Mouse (Mus musculus) lung, postnatal 0 days (tissue): ENCODE data around the gene 4930432M17Rik. TPM values are rescaled to one million over a fixed set of nuclear protein-coding genes. Genes with fewer than 3 reads are reported as not detected.
A peak's percentile ranks its signal among the peaks of the same experiment; 100 is the strongest.

ENCODE experiments used
- ATAC-seq: fragments of 200-750 bp; cut with Nextera tagmentation; 2 replicates; pipeline ENCODE4 v1.8.0; 2017; ENCODE audit warnings: moderate library complexity
- DNase-seq: peaks from one replicate; pipeline ENCODE4 v3.0.0-alpha.2; 2016; ENCODE audit warnings: low spot score
- H3K27ac ChIP-seq: fragments of 300-500 bp; sonication (generic); 2 replicates; pipeline ENCODE4 v1.5.1; 2014; ENCODE audit warnings: antibody characterized with exemption, mild to moderate bottlenecking, low read length, mixed read lengths
- H3K27me3 ChIP-seq: fragments of 300-500 bp; sonication (generic); replicated peaks from 2 replicates; pipeline ENCODE4 v1.6.1; 2014; ENCODE audit warnings: low read length, mixed read lengths; ENCODE audit not compliant: insufficient read depth
- H3K36me3 ChIP-seq: fragments of 300-500 bp; sonication (generic); 2 replicates; pipeline ENCODE4 v1.6.1; 2014; ENCODE audit warnings: low read length, mixed read lengths; ENCODE audit not compliant: insufficient read depth
- H3K4me1 ChIP-seq: fragments of 300-500 bp; sonication (generic); 2 replicates; pipeline ENCODE4 v1.6.1; 2014; ENCODE audit warnings: antibody characterized with exemption, low read depth, low read length, mixed read lengths; ENCODE audit not compliant: insufficient read depth
- H3K4me2 ChIP-seq: fragments of 300-500 bp; sonication (generic); replicated peaks from 2 replicates; pipeline ENCODE4 v1.6.1; 2014; ENCODE audit warnings: low read depth, mild to moderate bottlenecking, low read length, moderate library complexity, mixed read lengths
- H3K4me3 ChIP-seq: fragments of 300-500 bp; sonication (generic); 2 replicates; pipeline ENCODE4 v1.5.1; 2014; ENCODE audit warnings: low read depth, low read length
- H3K9ac ChIP-seq: fragments of 300-500 bp; sonication (generic); replicated peaks from 2 replicates; pipeline ENCODE4 v1.6.1; 2014; ENCODE audit warnings: low read depth, mild to moderate bottlenecking
- H3K9me3 ChIP-seq: fragments of 300-500 bp; sonication (generic); 2 replicates; pipeline ENCODE4 v1.6.1; 2016; ENCODE audit warnings: low read length, mixed read lengths
- CTCF ChIP-seq: IDR thresholded peaks from 2 replicates; pipeline ENCODE4 v1.5.1; 2016; ENCODE audit warnings: antibody characterized with exemption, mild to moderate bottlenecking
- EP300 ChIP-seq: IDR thresholded peaks from 2 replicates; pipeline ENCODE4 v1.6.1; 2016; ENCODE audit warnings: antibody characterized with exemption, mild to moderate bottlenecking, control low read depth
- WGBS: fragments of 180-500 bp; shearing (Covaris S2); extraction: QIAGEN DNeasy Blood & Tissue Kit; methylation state at CpG from one replicate; pipeline ENCODE4 v1.1.7; 2014; 5-methylcytosine and 5-hydroxymethylcytosine counted together
- polyA plus RNA-seq: library from polyadenylated mRNA; unstranded; fragments of >200 nt; fragmentation: Nextera tagmentation; extraction: Ambion mirVana; gene quantifications from 2 replicates; pipeline ENCODE4 v1.2.1, GENCODE M21; 2015

4930432M17Rik gene
- polyA plus RNA-seq, 1 experiment from 2014 or later: not detected

GRCm38 (mm10) chr3:121689029-121689428, 18.5 kb downstream of the 4930432M17Rik start:
- no peaks in the 10 kb centered on the region for H3K36me3 ChIP-seq
- H3K27me3 ChIP-seq: no peaks in the 10 kb centered on the region
- H3K4me2 ChIP-seq: no peak overlapping the region
- no peaks in the 10 kb centered on the region for H3K4me1 ChIP-seq
- no peak overlapping the region for H3K4me3 ChIP-seq
- TF ChIP-seq CTCF: no peak
- no peak for TF ChIP-seq EP300
- no peak overlapping the region for H3K9ac ChIP-seq
- no peaks in the 10 kb centered on the region for H3K9me3 ChIP-seq
- no peak for ATAC-seq
- 54% methylated on average over 5 of the region's 5 CpGs for WGBS
- H3K27ac ChIP-seq: no peak overlapping the region
- DNase-seq: no peak

- Histone ChIP-seq H3K36me3 (no peaks in the 10 kb centered on the region), H3K27me3 (no peaks in the 10 kb centered on the region), H3K4me1 (no peaks in the 10 kb centered on the region), H3K4me2 (no peak overlapping the region), H3K9ac (no peak overlapping the region), H3K27ac (no peak overlapping the region), H3K4me3 (no peak overlapping the region), H3K9me3 (no peaks in the 10 kb centered on the region)
- TF ChIP-seq EP300: no peak
- no peak for ATAC-seq
- WGBS: 79% methylated on average over 3 of the region's 3 CpGs
- DNase-seq: no peak
Measured at GRCm38 (mm10) chr3:121689697-121690096, 19.1 kb downstream of the 4930432M17Rik start.

GRCm38 (mm10) chr3:121693001-121693730, 22.6 kb downstream of the 4930432M17Rik start:
- H3K27ac ChIP-seq: no peak overlapping the region
- DNase-seq (no peak), ATAC-seq (no peak)
- H3K4me2 ChIP-seq: no peak overlapping the region
- H3K27me3 ChIP-seq: no peaks in the 10 kb centered on the region
- no peak overlapping the region for H3K4me3 ChIP-seq
- 61% methylated on average over 13 of the region's 13 CpGs for WGBS
- no peaks in the 10 kb centered on the region for H3K4me1 ChIP-seq
- H3K9ac ChIP-seq: no peak overlapping the region
- no peaks in the 10 kb centered on the region for H3K36me3 ChIP-seq
- H3K9me3 ChIP-seq: no peaks in the 10 kb centered on the region
- TF ChIP-seq EP300 (no peak), CTCF (no peak)

- H3K27me3 ChIP-seq: no peaks in the 10 kb centered on the region
- H3K9ac ChIP-seq: no peak overlapping the region
- no peaks in the 10 kb centered on the region for H3K4me1 ChIP-seq
- H3K36me3 ChIP-seq: no peaks in the 10 kb centered on the region
- no peak for DNase-seq
- no peak for ATAC-seq
- no peak overlapping the region for H3K4me3 ChIP-seq
- 78% methylated on average over 5 of the region's 5 CpGs for WGBS
- no peak overlapping the region for H3K4me2 ChIP-seq
- no peaks in the 10 kb centered on the region for H3K9me3 ChIP-seq
- TF ChIP-seq CTCF: no peak
- TF ChIP-seq EP300: no peak
- H3K27ac ChIP-seq: no peak overlapping the region
Measured at GRCm38 (mm10) chr3:121693746-121694145, 23.2 kb downstream of the 4930432M17Rik start.

- Histone ChIP-seq H3K4me3 (no peak overlapping the region), H3K4me1 (no peaks in the 10 kb centered on the region), H3K4me2 (no peak overlapping the region), H3K9ac (no peak overlapping the region), H3K27me3 (no peaks in the 10 kb centered on the region), H3K27ac (no peak overlapping the region), H3K36me3 (no peaks in the 10 kb centered on the region), H3K9me3 (no peaks in the 10 kb centered on the region)
- TF ChIP-seq EP300 (no peak), CTCF (no peak)
- DNase-seq: peak; percentile 37
- no peak for ATAC-seq
- WGBS: 65% methylated on average over 7 of the region's 7 CpGs
Measured at GRCm38 (mm10) chr3:121697169-121697568, 26.6 kb downstream of the 4930432M17Rik start.

- DNase-seq (no peak), ATAC-seq (no peak)
- Histone ChIP-seq H3K36me3 (no peaks in the 10 kb centered on the region), H3K4me3 (no peak overlapping the region), H3K9me3 (no peaks in the 10 kb centered on the region), H3K4me1 (no peaks in the 10 kb centered on the region), H3K27ac (no peak overlapping the region), H3K4me2 (no peak overlapping the region), H3K27me3 (no peaks in the 10 kb centered on the region), H3K9ac (no peak overlapping the region)
- TF ChIP-seq CTCF (no peak), EP300 (no peak)
- 59% methylated on average over 4 of the region's 4 CpGs for WGBS
Measured at GRCm38 (mm10) chr3:121699401-121699800, 28.8 kb downstream of the 4930432M17Rik start.
